In genomic region chr5:138441286-138442194, GRCm38 (mm10) we compare ENCODE assay signal across 8 mouse cellular contexts. TPM values are rescaled to one million over a fixed set of nuclear protein-coding genes. Genes with fewer than 3 reads are reported as not detected.
A peak's percentile ranks its signal among the peaks of the same experiment; 100 is the strongest.
DNase-seq lines count a peak whose midpoint lies in the region; ATAC-seq lines count a peak whose summit lies in the region.

TSS of gene Zfp157 (plus strand) at chr5:138441468.

- under 1% methylated on average over 49 of the region's 49 CpGs for WGBS in forebrain, embryonic 14.5 days
- whole genome bisulfite sequencing in neural tube, embryonic 15.5 days = under 1% methylated on average over 49 of the region's 49 CpGs

- H3K27me3 ChIP-seq in forebrain, embryonic 14.5 days (replicated peaks; ENCODE audit: control insufficient read depth, insufficient read depth, low read length) = no peaks in the 10 kb centered on the region
- H3K27me3 ChIP-seq in neural tube, embryonic 15.5 days (replicated peaks) = no peaks in the 10 kb centered on the region

- H3K9me3 ChIP-seq in forebrain, embryonic 14.5 days (replicated peaks; ENCODE audit: control insufficient read depth, low read length) = no peaks in the 10 kb centered on the region
- H3K9me3 ChIP-seq in neural tube, embryonic 15.5 days (replicated peaks) = no peaks in the 10 kb centered on the region

- DNase-seq in ES-CJ7 (ENCODE audit: low read depth, low spot score) = peak; percentile 96
- DNase-seq in cerebellum, adult 11 months = peak; percentile 89
- peak; percentile 98 for DNase-seq in forebrain, embryonic 14.5 days (ENCODE audit: low spot score)
- peak; percentile 85 to 88 for DNase-seq in heart, postnatal 14 days
- peak; percentile 94 for DNase-seq in layer of hippocampus, adult 11-12 months (ENCODE audit: low spot score)
- DNase-seq in lung, adult 18-20 months = peak; percentile 90 to 92
- peak; percentile 93 for DNase-seq in testis, postnatal 14 days (ENCODE audit: low spot score)

- peak within 1 kb of the TSS; percentile 77 for H3K4me3 ChIP-seq in forebrain, embryonic 14.5 days (ENCODE audit: low read depth, low read length)
- peak within 1 kb of the TSS; percentile 94 for H3K4me3 ChIP-seq in neural tube, embryonic 15.5 days (replicated peaks)

- peak within 1 kb of the TSS; percentile 95 for H3K27ac ChIP-seq in forebrain, embryonic 14.5 days (ENCODE audit: low read depth, low read length)
- peak within 1 kb of the TSS; percentile 92 for H3K27ac ChIP-seq in neural tube, embryonic 15.5 days (replicated peaks)

- peak within 1 kb of the TSS; percentile 63 for H3K4me2 ChIP-seq in forebrain, embryonic 14.5 days (ENCODE audit: low read length)
- H3K4me2 ChIP-seq in neural tube, embryonic 15.5 days = peak within 1 kb of the TSS; percentile 78

- H3K36me3 ChIP-seq in forebrain, embryonic 14.5 days (ENCODE audit: control insufficient read depth, insufficient read depth, low read length) = peaks cover 24% of the 10 kb centered on the region
- peaks cover 17% of the 10 kb centered on the region for H3K36me3 ChIP-seq in neural tube, embryonic 15.5 days

- peak within 1 kb of the TSS; percentile 100 for H3K9ac ChIP-seq in forebrain, embryonic 14.5 days (ENCODE audit: low read length)
- peak within 1 kb of the TSS; percentile 100 for H3K9ac ChIP-seq in neural tube, embryonic 15.5 days (replicated peaks)

- ATAC-seq in forebrain, embryonic 14.5 days = peak; percentile 100
- peak; percentile 100 for ATAC-seq in neural tube, embryonic 15.5 days (ENCODE audit: low FRiP score)

- H3K4me1 ChIP-seq in forebrain, embryonic 14.5 days (ENCODE audit: control insufficient read depth, insufficient read depth, low read length) = peaks cover 19% of the 10 kb centered on the region
- H3K4me1 ChIP-seq in neural tube, embryonic 15.5 days = peaks cover 35% of the 10 kb centered on the region

- intact Hi-C loops in heart, postnatal 14 days (cut with DNase I) = loop anchor here (5.0 kb wide), 1 partner anchor 184 kb away; the partner anchor contains the start of gene Lamtor4

RNA-seq across cellular contexts. Expression of gene Zfp157, which starts in this region (rescaled TPM):
- 70.1 and 78.7 TPM in 2 replicates for polyA plus RNA-seq in forebrain, embryonic 14.5 days (2014; fragmentation: Nextera tagmentation; extraction: Ambion mirVana)
- total RNA-seq in heart, postnatal 14 days (2021) = 1 to 10 TPM; 7.5 TPM
- polyA plus RNA-seq in neural tube, embryonic 15.5 days (2015; fragmentation: Nextera tagmentation; extraction: Ambion mirVana) = 50.8 and 58.1 TPM in 2 replicates

Comparison
In these comparisons a context has a peak if more than half of its experiments do, and no peak if none do; other contexts are left out.
1. Peak in every context shown above with its lines: DNase-seq, ATAC-seq, H3K4me3 ChIP-seq and H3K27ac ChIP-seq.